Mouse (Mus musculus): ENCODE measurements around the gene Kat7. TPM values are rescaled to one million over a fixed set of nuclear protein-coding genes. Genes with fewer than 3 reads are reported as not detected.

Gene Kat7
- polyA plus RNA-seq, 1 experiment = 44.3 TPM

DNA sequence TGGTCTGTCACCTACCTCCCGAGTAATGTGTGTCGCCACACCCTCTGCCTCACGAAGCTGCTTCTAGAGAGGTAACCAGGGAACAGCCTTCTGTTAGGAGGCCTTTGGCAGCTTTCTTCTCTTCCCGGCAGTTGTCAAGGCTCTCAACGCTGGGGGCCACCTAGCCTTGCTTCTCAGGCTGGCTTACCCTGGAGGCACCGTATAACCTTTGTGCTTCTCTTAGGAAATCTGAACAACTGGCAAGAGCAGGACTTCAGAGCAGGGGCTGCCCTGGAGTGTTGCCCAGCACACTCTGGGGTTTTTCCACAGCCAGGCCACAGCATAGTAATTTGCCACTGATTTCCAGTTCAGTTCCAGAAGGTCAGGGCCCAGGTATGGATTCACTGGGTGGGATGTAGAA, 40.2 kb upstream of the Kat7 start:
- no peak for TF ChIP-seq MYOD1 (IDR thresholded peaks at IDR 0.05; ENCODE audit: control insufficient read depth, insufficient read length, low read depth)
- no peak for TF ChIP-seq MYOG (IDR thresholded peaks at IDR 0.05; ENCODE audit: control insufficient read depth, extremely low read depth, insufficient read length)
- TF ChIP-seq FOSL1 (IDR thresholded peaks at IDR 0.05; ENCODE audit: insufficient read depth, low read length, poor library complexity, severe bottlenecking) = no peak
- no peak for TF ChIP-seq MAX (IDR thresholded peaks at IDR 0.05)
- TF ChIP-seq CEBPB (IDR thresholded peaks at IDR 0.05; ENCODE audit: low read depth) = no peak
- H3K79me3 ChIP-seq (ENCODE audit: low read depth) = no peaks in the 10 kb centered on the region
- no peaks in the 10 kb centered on the region for H3K27me3 ChIP-seq (ENCODE audit: control insufficient read depth, insufficient read depth, insufficient read length)
- H3K36me3 ChIP-seq (ENCODE audit: control insufficient read depth, insufficient read depth) = no peaks in the 10 kb centered on the region
- H3K79me2 ChIP-seq (ENCODE audit: control insufficient read depth, insufficient read depth) = no peaks in the 10 kb centered on the region
- no peak overlapping the region for H3K4me3 ChIP-seq (ENCODE audit: insufficient read depth, poor library complexity, severe bottlenecking)
- no peak overlapping the region for H3ac ChIP-seq (ENCODE audit: control insufficient read depth, insufficient read length, low read depth)

DNA sequence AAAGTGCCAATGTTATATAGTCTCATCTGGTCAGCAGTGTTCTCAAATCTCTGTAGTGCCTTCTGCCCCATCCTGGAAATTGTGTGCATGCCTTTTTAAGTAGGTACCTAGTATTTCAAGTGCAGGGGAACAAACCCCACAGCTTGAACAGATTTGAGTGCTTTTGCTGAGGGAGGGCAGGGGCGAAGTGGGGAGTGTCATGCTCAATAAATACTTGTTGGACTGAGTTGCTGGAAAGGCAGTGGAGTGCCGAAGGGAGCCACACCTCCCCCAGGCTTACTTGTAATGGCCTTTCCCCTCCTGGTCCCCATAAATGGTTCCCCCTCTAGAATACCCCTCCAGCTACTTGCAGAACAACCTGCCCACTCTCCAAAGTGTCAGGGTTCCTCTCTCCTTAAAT, 34.1 kb upstream of the Kat7 start:
- no peak overlapping the region for H3K4me3 ChIP-seq (ENCODE audit: insufficient read depth, poor library complexity, severe bottlenecking)
- no peaks in the 10 kb centered on the region for H3K36me3 ChIP-seq (ENCODE audit: control insufficient read depth, insufficient read depth)
- TF ChIP-seq MYOG (IDR thresholded peaks at IDR 0.05; ENCODE audit: control insufficient read depth, extremely low read depth, insufficient read length) (no peak), USF1 (IDR thresholded peaks at IDR 0.05; ENCODE audit: low read depth) (no peak), CTCF (IDR thresholded peaks at IDR 0.05; ENCODE audit: control insufficient read depth, insufficient read depth, insufficient read length) (no peak), FOSL1 (IDR thresholded peaks at IDR 0.05; ENCODE audit: insufficient read depth, low read length, poor library complexity, severe bottlenecking) (no peak), MYOD1 (IDR thresholded peaks at IDR 0.05; ENCODE audit: control insufficient read depth, insufficient read length, low read depth) (no peak), CEBPB (IDR thresholded peaks at IDR 0.05; ENCODE audit: low read depth) (no peak), MAX (IDR thresholded peaks at IDR 0.05) (no peak)
- no peak overlapping the region for H3ac ChIP-seq (ENCODE audit: control insufficient read depth, insufficient read length, low read depth)
- no peaks in the 10 kb centered on the region for H3K79me2 ChIP-seq (ENCODE audit: control insufficient read depth, insufficient read depth)
- H3K27me3 ChIP-seq (ENCODE audit: control insufficient read depth, insufficient read depth, insufficient read length) = no peaks in the 10 kb centered on the region
- no peaks in the 10 kb centered on the region for H3K79me3 ChIP-seq (ENCODE audit: low read depth)

DNA sequence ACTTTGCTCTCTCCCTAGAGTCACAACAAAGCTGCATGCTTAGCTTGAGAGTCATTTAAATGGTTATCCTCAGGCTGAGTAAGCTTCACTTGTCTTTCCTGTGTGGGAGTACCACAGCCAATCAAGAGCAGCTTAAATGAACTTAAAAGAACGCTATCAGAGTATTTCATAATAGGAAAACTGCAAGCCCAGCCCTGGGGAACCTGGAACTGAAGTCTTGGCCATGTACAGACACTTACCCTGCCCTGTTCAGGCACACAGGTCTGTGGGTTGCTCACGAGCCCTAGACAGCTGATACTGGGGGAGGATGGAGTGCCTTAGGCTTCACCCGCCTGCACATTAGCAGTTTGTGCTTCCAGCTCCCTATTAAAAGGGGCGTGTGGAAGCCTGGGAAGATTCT, 33.1 kb upstream of the Kat7 start:
- H3K79me2 ChIP-seq (ENCODE audit: control insufficient read depth, insufficient read depth) = no peaks in the 10 kb centered on the region
- H3ac ChIP-seq (ENCODE audit: control insufficient read depth, insufficient read length, low read depth) = no peak overlapping the region
- no peaks in the 10 kb centered on the region for H3K79me3 ChIP-seq (ENCODE audit: low read depth)
- H3K36me3 ChIP-seq (ENCODE audit: control insufficient read depth, insufficient read depth) = no peaks in the 10 kb centered on the region
- H3K4me3 ChIP-seq (ENCODE audit: insufficient read depth, poor library complexity, severe bottlenecking) = no peak overlapping the region
- H3K27me3 ChIP-seq (ENCODE audit: control insufficient read depth, insufficient read depth, insufficient read length) = no peaks in the 10 kb centered on the region
- TF ChIP-seq CEBPB (IDR thresholded peaks at IDR 0.05; ENCODE audit: low read depth) = no peak
- TF ChIP-seq MYOG (IDR thresholded peaks at IDR 0.05; ENCODE audit: control insufficient read depth, extremely low read depth, insufficient read length) = no peak
- TF ChIP-seq MYOD1 (IDR thresholded peaks at IDR 0.05; ENCODE audit: control insufficient read depth, insufficient read length, low read depth) = no peak
- TF ChIP-seq CTCF (IDR thresholded peaks at IDR 0.05; ENCODE audit: control insufficient read depth, insufficient read depth, insufficient read length) = no peak
- no peak for TF ChIP-seq MAX (IDR thresholded peaks at IDR 0.05)
- TF ChIP-seq FOSL1 (IDR thresholded peaks at IDR 0.05; ENCODE audit: insufficient read depth, low read length, poor library complexity, severe bottlenecking) = no peak
- no peak for TF ChIP-seq USF1 (IDR thresholded peaks at IDR 0.05; ENCODE audit: low read depth)

GRCm38 (mm10) chr11:95340664-95341063, 30.6 kb upstream of the Kat7 start:
- TF ChIP-seq CTCF (IDR thresholded peaks at IDR 0.05; ENCODE audit: control insufficient read depth, insufficient read depth, insufficient read length) = no peak
- TF ChIP-seq FOSL1 (IDR thresholded peaks at IDR 0.05; ENCODE audit: insufficient read depth, low read length, poor library complexity, severe bottlenecking) = no peak
- no peak for TF ChIP-seq CEBPB (IDR thresholded peaks at IDR 0.05; ENCODE audit: low read depth)
- TF ChIP-seq MYOD1 (IDR thresholded peaks at IDR 0.05; ENCODE audit: control insufficient read depth, insufficient read length, low read depth) = no peak
- no peak for TF ChIP-seq USF1 (IDR thresholded peaks at IDR 0.05; ENCODE audit: low read depth)
- no peak for TF ChIP-seq MAX (IDR thresholded peaks at IDR 0.05)
- no peak for TF ChIP-seq MYOG (IDR thresholded peaks at IDR 0.05; ENCODE audit: control insufficient read depth, extremely low read depth, insufficient read length)
- H3K27me3 ChIP-seq (ENCODE audit: control insufficient read depth, insufficient read depth, insufficient read length) = no peaks in the 10 kb centered on the region
- H3K79me3 ChIP-seq (ENCODE audit: low read depth) = no peaks in the 10 kb centered on the region
- no peak overlapping the region for H3K4me3 ChIP-seq (ENCODE audit: insufficient read depth, poor library complexity, severe bottlenecking)
- no peaks in the 10 kb centered on the region for H3K79me2 ChIP-seq (ENCODE audit: control insufficient read depth, insufficient read depth)
- H3K36me3 ChIP-seq (ENCODE audit: control insufficient read depth, insufficient read depth) = no peaks in the 10 kb centered on the region
- H3ac ChIP-seq (ENCODE audit: control insufficient read depth, insufficient read length, low read depth) = no peak overlapping the region

GRCm38 (mm10) chr11:95340259-95340658, 30.2 kb upstream of the Kat7 start:
- no peak overlapping the region for H3K4me3 ChIP-seq (ENCODE audit: insufficient read depth, poor library complexity, severe bottlenecking)
- H3K27me3 ChIP-seq (ENCODE audit: control insufficient read depth, insufficient read depth, insufficient read length) = no peaks in the 10 kb centered on the region
- no peaks in the 10 kb centered on the region for H3K36me3 ChIP-seq (ENCODE audit: control insufficient read depth, insufficient read depth)
- no peaks in the 10 kb centered on the region for H3K79me2 ChIP-seq (ENCODE audit: control insufficient read depth, insufficient read depth)
- no peaks in the 10 kb centered on the region for H3K79me3 ChIP-seq (ENCODE audit: low read depth)
- no peak for TF ChIP-seq MYOD1 (IDR thresholded peaks at IDR 0.05; ENCODE audit: control insufficient read depth, insufficient read length, low read depth)
- TF ChIP-seq USF1 (IDR thresholded peaks at IDR 0.05; ENCODE audit: low read depth) = no peak
- no peak for TF ChIP-seq MAX (IDR thresholded peaks at IDR 0.05)
- no peak for TF ChIP-seq MYOG (IDR thresholded peaks at IDR 0.05; ENCODE audit: control insufficient read depth, extremely low read depth, insufficient read length)
- no peak for TF ChIP-seq CEBPB (IDR thresholded peaks at IDR 0.05; ENCODE audit: low read depth)
- no peak for TF ChIP-seq FOSL1 (IDR thresholded peaks at IDR 0.05; ENCODE audit: insufficient read depth, low read length, poor library complexity, severe bottlenecking)
- no peak for TF ChIP-seq CTCF (IDR thresholded peaks at IDR 0.05; ENCODE audit: control insufficient read depth, insufficient read depth, insufficient read length)
- H3ac ChIP-seq (ENCODE audit: control insufficient read depth, insufficient read length, low read depth) = no peak overlapping the region

DNA sequence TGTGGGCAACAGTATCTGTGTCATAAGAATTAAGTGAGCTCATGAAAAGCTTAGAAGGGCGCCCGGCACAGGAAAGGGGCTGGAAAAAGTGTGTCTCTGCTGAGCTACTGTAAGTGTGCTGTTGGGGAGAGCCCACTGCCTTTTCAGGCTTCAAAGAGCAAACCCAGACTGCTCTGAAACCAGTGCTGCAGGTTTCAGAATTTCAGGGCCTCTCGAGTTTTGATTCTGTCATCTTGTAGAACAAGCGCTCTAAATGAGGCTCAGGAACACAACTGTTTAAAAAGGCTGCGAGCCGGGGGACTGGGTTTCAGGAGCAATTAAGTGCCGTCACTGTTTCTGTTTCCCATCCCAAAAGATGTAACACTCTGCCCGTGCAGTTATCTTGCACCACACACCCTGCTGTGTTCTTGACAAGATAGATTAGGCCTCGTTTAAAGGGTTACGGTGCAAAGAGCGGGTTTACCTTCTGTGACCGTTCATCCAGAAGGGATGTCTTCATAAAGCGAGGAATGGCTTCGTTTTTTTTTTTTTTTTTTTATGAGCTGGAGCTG, 29.5 kb upstream of the Kat7 start:
- Histone ChIP-seq H3K4me3 (ENCODE audit: insufficient read depth, poor library complexity, severe bottlenecking) (no peak overlapping the region), H3K79me3 (ENCODE audit: low read depth) (no peaks in the 10 kb centered on the region), H3K27me3 (ENCODE audit: control insufficient read depth, insufficient read depth, insufficient read length) (no peaks in the 10 kb centered on the region), H3ac (ENCODE audit: control insufficient read depth, insufficient read length, low read depth) (peak overlapping the region; percentile 24), H3K36me3 (ENCODE audit: control insufficient read depth, insufficient read depth) (no peaks in the 10 kb centered on the region), H3K79me2 (ENCODE audit: control insufficient read depth, insufficient read depth) (no peaks in the 10 kb centered on the region)
- TF ChIP-seq MYOD1 (IDR thresholded peaks at IDR 0.05; ENCODE audit: control insufficient read depth, insufficient read length, low read depth) = no peak
- no peak for TF ChIP-seq MYOG (IDR thresholded peaks at IDR 0.05; ENCODE audit: control insufficient read depth, extremely low read depth, insufficient read length)
- TF ChIP-seq MAX (IDR thresholded peaks at IDR 0.05) = no peak
- no peak for TF ChIP-seq CTCF (IDR thresholded peaks at IDR 0.05; ENCODE audit: control insufficient read depth, insufficient read depth, insufficient read length)
- TF ChIP-seq CEBPB (IDR thresholded peaks at IDR 0.05; ENCODE audit: low read depth) = no peak
- TF ChIP-seq FOSL1 (IDR thresholded peaks at IDR 0.05; ENCODE audit: insufficient read depth, low read length, poor library complexity, severe bottlenecking) = no peak
- no peak for TF ChIP-seq USF1 (IDR thresholded peaks at IDR 0.05; ENCODE audit: low read depth)

Measured in C2C12 (cell line).